Mouse (Mus musculus) hindbrain, embryonic 14.5 days (tissue): ENCODE results near the gene Daxx. TPM values are rescaled to one million over a fixed set of nuclear protein-coding genes. Genes with fewer than 3 reads are reported as not detected.

Source experiments
- ATAC-seq: fragments of 200-750 bp; cut with Nextera tagmentation; 2 replicates; pipeline ENCODE4 v1.8.0; 2017; ENCODE audit warnings: moderate number of reproducible peaks, mild to moderate bottlenecking, moderate TSS enrichment, moderate library complexity; ENCODE audit not compliant: low FRiP score
- DNase-seq: peaks from one replicate; pipeline ENCODE4 v3.0.0-alpha.2; 2015; ENCODE audit warnings: low spot score
- H3K27ac ChIP-seq: fragments of 300-500 bp; sonication (generic); 2 replicates; pipeline ENCODE4 v1.5.1; 2014; ENCODE audit warnings: mild to moderate bottlenecking, moderate library complexity
- H3K27me3 ChIP-seq: fragments of 300-500 bp; sonication (generic); 2 replicates; pipeline ENCODE4 v1.6.1; 2014; ENCODE audit warnings: mild to moderate bottlenecking, low read length, mixed read lengths; ENCODE audit not compliant: control insufficient read depth, insufficient read depth
- H3K36me3 ChIP-seq: fragments of 300-500 bp; sonication (generic); replicated peaks from 2 replicates; pipeline ENCODE4 v1.6.1; 2014; ENCODE audit not compliant: control insufficient read depth, insufficient read depth
- H3K4me1 ChIP-seq: fragments of 300-500 bp; sonication (generic); replicated peaks from 2 replicates; pipeline ENCODE4 v1.6.1; 2014; ENCODE audit warnings: antibody characterized with exemption, low read length, mixed read lengths; ENCODE audit not compliant: control insufficient read depth, insufficient read depth
- H3K4me2 ChIP-seq: fragments of 300-500 bp; sonication (generic); replicated peaks from 2 replicates; pipeline ENCODE4 v1.6.1; 2014; ENCODE audit warnings: mild to moderate bottlenecking, moderate library complexity
- H3K4me3 ChIP-seq: fragments of 300-500 bp; sonication (generic); replicated peaks from 2 replicates; pipeline ENCODE4 v1.5.1; 2014; ENCODE audit warnings: mild to moderate bottlenecking, low read length
- H3K9ac ChIP-seq: fragments of 300-500 bp; sonication (generic); 2 replicates; pipeline ENCODE4 v1.6.1; 2014
- H3K9me3 ChIP-seq: fragments of 300-500 bp; sonication (generic); 2 replicates; pipeline ENCODE4 v1.6.1; 2016; ENCODE audit warnings: low read length; ENCODE audit not compliant: control insufficient read depth
- WGBS: fragments of 180-500 bp; shearing (Covaris S2); extraction: QIAGEN DNeasy Blood & Tissue Kit; methylation state at CpG from one replicate; pipeline ENCODE4 v1.1.7; 2014; 5-methylcytosine and 5-hydroxymethylcytosine counted together
- polyA plus RNA-seq: library from polyadenylated mRNA; unstranded; fragments of >200 nt; fragmentation: Nextera tagmentation; extraction: Ambion mirVana; gene quantifications from 2 replicates; pipeline ENCODE4 v1.2.1, GENCODE M21; 2014

Gene Daxx
- polyA plus RNA-seq, 1 experiment from 2014 or later = 39.2 TPM

DNA sequence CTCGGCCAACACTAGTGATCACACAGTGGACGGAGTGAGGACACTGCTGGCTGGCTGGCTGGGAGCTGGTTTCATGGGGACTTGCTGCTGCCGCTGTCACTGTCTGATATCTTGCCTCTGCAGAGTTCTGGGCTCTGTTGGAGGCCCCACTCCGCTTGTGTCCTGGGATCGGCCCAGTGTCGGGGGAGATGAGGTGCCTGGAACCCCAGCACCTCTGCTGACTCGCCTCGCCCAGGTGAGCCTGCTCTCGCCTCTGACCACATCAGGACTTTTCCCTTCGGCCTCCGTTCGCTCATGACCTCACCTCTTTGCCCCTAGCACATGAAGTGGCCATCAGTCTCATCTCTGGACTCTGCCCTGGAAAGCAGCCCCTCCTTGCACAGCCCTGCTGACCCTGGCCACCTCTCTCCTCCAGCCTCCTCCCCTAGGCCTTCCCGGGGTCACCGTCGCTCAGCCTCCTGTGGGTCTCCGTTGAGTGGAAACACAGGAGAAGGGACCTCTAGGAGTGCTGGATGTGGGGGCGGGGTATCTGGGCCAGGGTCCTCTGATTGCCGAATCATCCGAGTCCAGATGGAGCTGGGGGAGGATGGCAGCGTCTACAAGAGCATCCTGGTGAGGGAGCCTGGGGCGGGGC lies 26.3 kb downstream of the Daxx start:
- ATAC-seq (no peak), DNase-seq (no peak)
- Histone ChIP-seq H3K4me3 (no peak overlapping the region), H3K27ac (no peak overlapping the region), H3K36me3 (peaks cover 52% of the 10 kb centered on the region), H3K9ac (no peak overlapping the region), H3K27me3 (no peaks in the 10 kb centered on the region), H3K4me2 (no peak overlapping the region), H3K9me3 (no peaks in the 10 kb centered on the region), H3K4me1 (peaks cover 18% of the 10 kb centered on the region)
- 89% methylated on average over 21 of the region's 21 CpGs for WGBS

GRCm38 (mm10) chr17:33936993-33937392 lies 27.8 kb downstream of the Daxx start:
- ATAC-seq = no peak
- H3K36me3 ChIP-seq = peaks cover 52% of the 10 kb centered on the region
- WGBS = 85% methylated on average over 15 of the region's 15 CpGs

DNA sequence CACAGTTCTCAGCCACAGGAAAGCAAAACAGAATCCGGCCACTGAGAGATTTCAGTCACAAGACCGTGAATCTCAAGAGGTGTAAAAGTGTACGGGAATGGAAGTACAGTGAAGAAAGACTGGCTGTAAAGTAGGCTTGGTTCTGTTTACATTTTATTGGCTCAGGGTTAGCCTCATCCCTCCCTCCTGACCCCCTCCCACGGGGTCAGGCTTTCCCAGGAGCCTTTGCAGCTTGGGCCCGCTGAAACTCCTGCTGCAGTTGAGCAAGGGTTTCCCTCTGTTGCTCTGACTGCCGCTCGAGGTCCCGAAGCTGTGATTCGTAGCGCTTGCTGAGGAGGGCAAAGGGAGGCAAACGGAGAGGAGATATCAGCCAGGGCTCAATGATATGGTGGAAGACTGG lies 29.6 kb downstream of the Daxx start:
- H3K4me1 ChIP-seq = peaks cover 16% of the 10 kb centered on the region
- no peak for DNase-seq
- H3K27me3 ChIP-seq = no peaks in the 10 kb centered on the region
- WGBS = 83% methylated on average over 11 of the region's 11 CpGs
- H3K27ac ChIP-seq = no peak overlapping the region
- no peak overlapping the region for H3K4me3 ChIP-seq
- 0 out of 2 replicates have a peak overlapping the region, but pooled peaks have one; percentile 84 for H3K4me2 ChIP-seq
- peaks cover 50% of the 10 kb centered on the region for H3K36me3 ChIP-seq
- ATAC-seq = no peak
- H3K9ac ChIP-seq = no peak overlapping the region
- H3K9me3 ChIP-seq = no peaks in the 10 kb centered on the region

More at GRCm38 (mm10) chr17:33936993-33937392, 27.8 kb downstream of the Daxx start:
- H3K4me2 ChIP-seq = no peak overlapping the region
- peaks cover 16% of the 10 kb centered on the region for H3K4me1 ChIP-seq
- no peak overlapping the region for H3K27ac ChIP-seq
- H3K27me3 ChIP-seq = no peaks in the 10 kb centered on the region
- no peak overlapping the region for H3K9ac ChIP-seq
- H3K9me3 ChIP-seq = no peaks in the 10 kb centered on the region
- DNase-seq = no peak
- H3K4me3 ChIP-seq = no peak overlapping the region

DNA sequence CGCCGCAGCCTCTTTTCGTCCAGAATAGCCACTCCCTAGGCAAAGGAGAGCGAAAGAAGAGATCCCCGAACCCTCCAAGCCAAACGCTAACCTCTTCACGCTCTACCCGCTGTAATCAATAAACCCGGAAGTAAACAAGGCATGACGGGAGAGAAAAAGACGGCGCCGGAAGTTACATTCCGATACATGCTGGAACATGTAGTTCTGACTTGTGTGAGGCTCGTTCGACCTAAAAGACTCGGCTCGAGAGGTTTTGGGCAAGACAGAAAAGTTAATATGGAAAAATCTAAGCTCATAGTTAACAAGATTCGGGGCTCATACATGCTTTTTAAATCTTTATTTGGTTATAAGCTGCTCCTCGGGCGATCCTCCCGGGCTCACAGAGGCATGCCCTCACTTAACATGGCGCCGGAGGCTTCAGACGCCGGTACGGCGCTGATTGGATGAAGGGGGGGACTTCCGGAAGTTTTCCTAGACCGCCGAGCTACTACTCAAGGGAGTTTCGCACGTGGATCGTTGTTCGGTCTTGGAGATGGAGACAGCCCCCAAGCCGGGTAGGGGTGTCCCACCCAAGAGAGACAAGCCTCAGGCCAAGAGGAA lies 31.1 kb downstream of the Daxx start, which contains the start of the genes Pfdn6 and Wdr46:
Pfdn6 (minus strand) TSS at position 138 of the 600 bp plus-strand sequence.
Wdr46 (plus strand) TSS at position 455 of the 600 bp plus-strand sequence.
- H3K27ac ChIP-seq = 0 out of 2 replicates have a peak within 1 kb of the TSS, but pooled peaks have one; percentile 0
- no peaks in the 10 kb centered on the region for H3K27me3 ChIP-seq
- peak; percentile 95 for DNase-seq
- H3K9ac ChIP-seq = peak within 1 kb of the TSS; percentile 70
- no peaks in the 10 kb centered on the region for H3K9me3 ChIP-seq
- H3K36me3 ChIP-seq = peaks cover 52% of the 10 kb centered on the region
- H3K4me3 ChIP-seq = peak within 1 kb of the TSS; percentile 87
- peak within 1 kb of the TSS; percentile 84 for H3K4me2 ChIP-seq
- H3K4me1 ChIP-seq = peaks cover 16% of the 10 kb centered on the region
- whole genome bisulfite sequencing = under 1% methylated on average over 36 of the region's 36 CpGs
- peak; percentile 90 for ATAC-seq

DNA sequence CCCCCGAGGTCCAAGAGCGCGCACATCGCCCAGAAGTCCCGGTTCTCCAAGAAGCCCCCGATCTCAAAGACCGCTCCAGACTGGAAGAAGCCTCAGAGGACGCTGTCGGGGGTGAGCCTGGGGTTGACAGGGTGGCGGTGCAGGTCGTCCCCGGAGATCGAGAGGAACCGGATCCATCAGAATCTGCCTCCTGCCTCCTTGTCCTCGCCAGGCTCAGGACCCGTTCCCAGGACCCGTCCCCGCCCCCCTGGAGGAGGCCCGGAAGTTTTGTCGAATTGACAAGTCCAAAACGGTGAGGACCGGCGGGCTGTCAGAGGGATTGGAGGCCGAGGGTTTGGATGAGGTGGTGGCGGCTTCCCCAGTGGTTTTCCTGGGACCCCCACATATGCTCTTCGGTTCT lies 31.8 kb downstream of the Daxx start:
- no peak for DNase-seq
- H3K9ac ChIP-seq = peak overlapping the region; percentile 70
- no peak overlapping the region for H3K27ac ChIP-seq
- H3K9me3 ChIP-seq = no peaks in the 10 kb centered on the region
- H3K4me3 ChIP-seq = peak overlapping the region; percentile 87
- peak overlapping the region; percentile 84 for H3K4me2 ChIP-seq
- H3K36me3 ChIP-seq = peaks cover 52% of the 10 kb centered on the region
- no peaks in the 10 kb centered on the region for H3K27me3 ChIP-seq
- peaks cover 16% of the 10 kb centered on the region for H3K4me1 ChIP-seq
- ATAC-seq = no peak
- WGBS = 2% methylated on average over 26 of the region's 26 CpGs

DNA sequence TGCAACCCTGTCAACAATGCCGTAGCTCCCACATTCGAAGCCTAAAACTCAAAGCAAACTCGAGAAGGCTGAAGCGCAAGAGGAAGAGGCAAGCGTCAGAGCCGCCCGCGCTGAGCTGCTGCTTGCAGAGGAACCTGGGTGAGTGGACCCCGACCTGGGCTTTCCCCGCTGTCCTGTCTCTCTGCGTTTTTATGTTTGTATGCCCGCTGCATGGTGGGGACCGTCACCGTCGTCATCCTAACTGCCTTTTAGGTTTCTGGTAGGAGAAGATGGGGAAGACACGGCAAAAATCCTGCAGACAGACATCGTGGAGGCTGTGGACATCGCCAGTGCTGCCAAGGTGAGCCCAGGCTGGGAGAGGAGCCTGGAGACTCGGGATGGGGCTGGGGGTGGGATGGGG lies 32.2 kb downstream of the Daxx start:
- Histone ChIP-seq H3K4me2 (peak overlapping the region; percentile 84), H3K36me3 (peaks cover 55% of the 10 kb centered on the region), H3K9ac (peak overlapping the region; percentile 70), H3K27me3 (no peaks in the 10 kb centered on the region), H3K27ac (no peak overlapping the region), H3K4me3 (peak overlapping the region; percentile 87), H3K4me1 (peaks cover 16% of the 10 kb centered on the region), H3K9me3 (no peaks in the 10 kb centered on the region)
- DNase-seq (no peak), ATAC-seq (no peak)
- WGBS = 63% methylated on average over 19 of the region's 19 CpGs

GRCm38 (mm10) chr17:33943454-33943853 lies 34.2 kb downstream of the Daxx start:
- Histone ChIP-seq H3K27ac (no peak overlapping the region), H3K36me3 (peaks cover 53% of the 10 kb centered on the region), H3K9me3 (no peaks in the 10 kb centered on the region), H3K4me2 (no peak overlapping the region), H3K9ac (no peak overlapping the region), H3K4me1 (peaks cover 16% of the 10 kb centered on the region), H3K27me3 (no peaks in the 10 kb centered on the region), H3K4me3 (no peak overlapping the region)
- ATAC-seq (no peak), DNase-seq (no peak)
- 95% methylated on average over 15 of the region's 15 CpGs for WGBS

DNA sequence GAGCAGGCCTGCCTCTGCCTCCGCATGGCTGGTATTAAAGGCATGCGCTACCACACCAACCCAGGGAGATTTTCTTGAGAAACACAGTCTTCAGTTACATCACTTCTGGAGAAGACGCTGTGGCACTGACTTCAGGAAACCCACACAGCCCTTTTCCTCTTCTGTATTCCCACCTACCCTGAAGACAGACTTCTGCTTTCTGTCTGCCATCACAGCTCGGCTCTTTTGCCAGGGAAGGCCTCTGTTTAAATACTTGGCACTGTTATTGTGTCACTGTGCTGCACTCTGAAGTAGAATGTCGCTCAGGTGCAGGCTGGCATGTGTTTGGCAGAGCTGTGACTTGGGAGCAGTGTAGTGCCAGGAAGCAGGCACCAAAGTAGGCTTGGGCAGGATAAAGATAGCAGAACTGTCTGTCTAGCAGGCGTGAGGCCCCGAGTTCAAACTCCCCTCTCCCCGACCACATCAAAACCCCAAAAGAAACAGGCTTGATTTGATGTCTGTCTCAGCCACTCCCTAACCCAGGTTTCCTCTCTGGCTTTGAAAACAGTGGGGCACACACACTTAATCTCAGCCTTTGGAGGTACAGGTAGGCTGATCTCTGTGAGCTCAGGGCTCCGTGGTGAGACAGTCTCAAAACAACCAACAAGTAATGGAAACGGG lies 38.3 kb downstream of the Daxx start:
- no peak overlapping the region for H3K9ac ChIP-seq

More for the DNA sequence above, 38.3 kb downstream of the Daxx start:
- 94% methylated on average over 10 of the region's 10 CpGs for WGBS
- H3K4me3 ChIP-seq = no peak overlapping the region
- no peak overlapping the region for H3K4me2 ChIP-seq
- no peaks in the 10 kb centered on the region for H3K27me3 ChIP-seq
- ATAC-seq (no peak), DNase-seq (no peak)
- no peaks in the 10 kb centered on the region for H3K9me3 ChIP-seq
- peaks cover 80% of the 10 kb centered on the region for H3K36me3 ChIP-seq
- H3K27ac ChIP-seq = no peak overlapping the region
- H3K4me1 ChIP-seq = peaks cover 23% of the 10 kb centered on the region
